Mouse (Mus musculus) kidney, embryonic 15.5 days (tissue): Measurements from ENCODE around the gene Bmp7. TPM values are rescaled to one million over a fixed set of nuclear protein-coding genes. Genes with fewer than 3 reads are reported as not detected.

Experiments used
- ATAC-seq: fragments of 200-750 bp; cut with Nextera tagmentation; replicated peaks from 2 replicates; pipeline ENCODE4 v1.8.0; 2017; ENCODE audit warnings: moderate TSS enrichment; ENCODE audit not compliant: low FRiP score
- H3K27ac ChIP-seq: fragments of 300-500 bp; sonication (generic); 2 replicates; pipeline ENCODE4 v1.5.1; 2015; ENCODE audit warnings: mild to moderate bottlenecking, inconsistent platforms
- H3K27me3 ChIP-seq: fragments of 300-500 bp; sonication (generic); 2 replicates; pipeline ENCODE4 v1.6.1; 2015; ENCODE audit warnings: inconsistent platforms
- H3K36me3 ChIP-seq: fragments of 300-500 bp; sonication (generic); 2 replicates; pipeline ENCODE4 v1.6.1; 2015; ENCODE audit warnings: inconsistent platforms
- H3K4me1 ChIP-seq: fragments of 300-500 bp; sonication (generic); 2 replicates; pipeline ENCODE4 v1.6.1; 2015; ENCODE audit warnings: inconsistent platforms
- H3K4me2 ChIP-seq: fragments of 300-500 bp; sonication (generic); 2 replicates; pipeline ENCODE4 v1.6.1; 2015; ENCODE audit warnings: moderate library complexity, mild to moderate bottlenecking, inconsistent platforms
- H3K4me3 ChIP-seq: fragments of 300-500 bp; sonication (generic); replicated peaks from 2 replicates; pipeline ENCODE4 v1.5.1; 2015; ENCODE audit warnings: mild to moderate bottlenecking, inconsistent platforms
- H3K9ac ChIP-seq: fragments of 300-500 bp; sonication (generic); 2 replicates; pipeline ENCODE4 v1.6.1; 2015; ENCODE audit warnings: mild to moderate bottlenecking, inconsistent platforms
- H3K9me3 ChIP-seq: fragments of 300-500 bp; sonication (generic); replicated peaks from 2 replicates; pipeline ENCODE4 v1.6.1; 2016; ENCODE audit warnings: inconsistent platforms
- WGBS: fragments of 180-500 bp; shearing (Covaris S2); methylation state at CpG from one replicate; pipeline ENCODE4 v1.1.7; 2015; ENCODE audit warnings: mixed read lengths; 5-methylcytosine and 5-hydroxymethylcytosine counted together
- polyA plus RNA-seq: library from polyadenylated mRNA; unstranded; fragments of >200 nt; fragmentation: Nextera tagmentation; extraction: Ambion mirVana; gene quantifications from 2 replicates; pipeline ENCODE4 v1.2.1, GENCODE M21; 2015

Gene Bmp7
- polyA plus RNA-seq = 43.0 and 46.3 TPM in 2 replicates

- Histone ChIP-seq H3K9me3 (no peaks in the 10 kb centered on the region), H3K27ac (peak within 1 kb of the TSS; percentile 97), H3K9ac (peak within 1 kb of the TSS; percentile 68), H3K4me1 (peaks cover 74% of the 10 kb centered on the region), H3K4me2 (peak within 1 kb of the TSS; percentile 94), H3K36me3 (no peaks in the 10 kb centered on the region), H3K27me3 (peaks cover 52% of the 10 kb centered on the region), H3K4me3 (peak within 1 kb of the TSS; percentile 64)
- 0% methylated on average over 72 of the region's 82 CpGs for WGBS
- ATAC-seq = peak; percentile 78
These were observed at the start of gene Bmp7 for GRCm38 (mm10) chr2:172940003-172940798. Bmp7 (minus strand) TSS chr2:172940321.

- ATAC-seq = 0 out of 2 replicates have a peak, but pooled peaks have one; percentile 22
- Histone ChIP-seq H3K27me3 (0 out of 2 replicates have a peak, but pooled peaks cover 4% of the 10 kb centered on the region), H3K27ac (no peak overlapping the region), H3K4me3 (no peak overlapping the region), H3K9me3 (peaks cover 3% of the 10 kb centered on the region), H3K4me1 (peaks cover 2% of the 10 kb centered on the region), H3K9ac (no peak overlapping the region), H3K36me3 (no peaks in the 10 kb centered on the region), H3K4me2 (no peak overlapping the region)
- 75% methylated on average over 9 of the region's 9 CpGs for WGBS
These were observed 42.8 kb upstream of the Bmp7 start for GRCm38 (mm10) chr2:172982776-172983561.

- ATAC-seq = no peak
- Histone ChIP-seq H3K27me3 (no peaks in the 10 kb centered on the region), H3K9me3 (peaks cover 3% of the 10 kb centered on the region), H3K9ac (no peak overlapping the region), H3K36me3 (no peaks in the 10 kb centered on the region), H3K27ac (no peak overlapping the region), H3K4me1 (peaks cover 18% of the 10 kb centered on the region), H3K4me3 (no peak overlapping the region), H3K4me2 (no peak overlapping the region)
- 95% methylated on average over 42 of the region's 43 CpGs for WGBS
These were observed 39.7 kb upstream of the Bmp7 start for GRCm38 (mm10) chr2:172979666-172980345.

DNA sequence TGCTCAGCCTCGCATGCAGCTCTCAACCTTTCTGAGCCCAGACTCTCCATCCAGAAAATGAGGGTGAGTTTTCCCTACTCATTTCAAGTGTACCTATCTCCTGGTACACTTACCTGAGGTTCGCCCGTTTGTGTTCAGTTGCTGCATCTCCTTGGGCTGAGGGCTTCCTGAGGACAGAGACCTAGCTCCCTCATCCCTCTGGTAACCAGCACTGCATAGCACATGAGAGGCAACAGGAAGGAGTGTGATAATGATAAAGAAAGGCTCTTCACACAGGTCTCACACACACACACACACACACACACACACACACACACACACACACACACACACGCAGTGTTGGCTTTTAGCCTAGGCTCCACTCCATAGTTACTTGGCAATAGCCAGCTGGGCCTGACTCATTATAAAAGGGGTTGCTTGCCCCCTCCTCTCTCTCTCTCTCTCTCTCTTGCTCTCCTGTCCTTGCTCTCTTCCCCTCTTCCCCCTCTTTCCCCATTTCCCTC, 38.1 kb upstream of the Bmp7 start:
- ATAC-seq = no peak
- WGBS = 68% methylated on average over 4 of the region's 4 CpGs
- Histone ChIP-seq H3K4me3 (no peak overlapping the region), H3K36me3 (no peaks in the 10 kb centered on the region), H3K4me2 (no peak overlapping the region), H3K27me3 (no peaks in the 10 kb centered on the region), H3K9me3 (peaks cover 3% of the 10 kb centered on the region), H3K9ac (no peak overlapping the region), H3K27ac (0 out of 2 replicates have a peak overlapping the region, but pooled peaks have one; percentile 65), H3K4me1 (peaks cover 30% of the 10 kb centered on the region)

DNA sequence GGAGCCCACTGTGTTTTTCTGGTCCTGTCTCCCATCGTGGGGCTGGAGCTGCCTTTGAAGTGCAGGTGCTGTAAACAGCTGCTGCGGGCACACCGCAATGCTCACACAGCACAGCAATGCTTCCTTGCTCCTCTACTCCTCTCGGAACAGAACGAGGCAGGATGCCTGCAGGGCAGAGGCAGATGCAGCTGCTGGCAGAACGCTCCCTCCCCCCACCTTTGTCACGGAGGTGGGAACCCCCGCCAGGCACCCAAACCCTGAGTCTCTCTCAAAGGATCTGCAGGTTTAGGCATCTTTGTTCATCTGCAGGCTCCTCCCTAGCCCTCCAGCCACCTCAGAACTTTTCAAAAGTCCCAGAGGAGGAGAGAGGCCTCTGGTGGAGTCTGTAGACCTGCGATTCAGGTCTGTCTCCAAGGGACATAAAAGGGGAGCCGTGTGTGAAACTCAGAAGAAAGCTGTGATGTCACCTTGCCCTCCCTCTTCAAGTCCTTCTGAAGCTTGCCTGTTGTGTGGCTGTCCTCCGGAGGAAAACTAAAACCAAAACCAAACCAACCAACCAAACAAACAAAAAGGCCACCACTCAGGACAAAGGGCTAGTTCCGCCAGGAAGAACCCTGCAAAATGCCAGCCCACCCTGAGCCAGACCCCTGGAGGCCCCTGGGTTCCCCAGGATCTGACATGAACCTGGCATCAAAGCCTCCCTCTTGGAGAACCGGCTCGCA, 37.4 kb upstream of the Bmp7 start, which contains the start of gene Spo11:
Spo11 (plus strand) TSS at position 292 of the 722 bp plus-strand sequence.
- no peak within 1 kb of the TSS for H3K4me3 ChIP-seq
- peak within 1 kb of the TSS; percentile 37 for H3K4me2 ChIP-seq
- peak within 1 kb of the TSS; percentile 65 for H3K27ac ChIP-seq
- no peaks in the 10 kb centered on the region for H3K36me3 ChIP-seq
- no peak for ATAC-seq
- peaks cover 3% of the 10 kb centered on the region for H3K9me3 ChIP-seq
- peaks cover 30% of the 10 kb centered on the region for H3K4me1 ChIP-seq
- WGBS = 19% methylated on average over 14 of the region's 14 CpGs
- H3K27me3 ChIP-seq = no peaks in the 10 kb centered on the region
- no peak within 1 kb of the TSS for H3K9ac ChIP-seq

DNA sequence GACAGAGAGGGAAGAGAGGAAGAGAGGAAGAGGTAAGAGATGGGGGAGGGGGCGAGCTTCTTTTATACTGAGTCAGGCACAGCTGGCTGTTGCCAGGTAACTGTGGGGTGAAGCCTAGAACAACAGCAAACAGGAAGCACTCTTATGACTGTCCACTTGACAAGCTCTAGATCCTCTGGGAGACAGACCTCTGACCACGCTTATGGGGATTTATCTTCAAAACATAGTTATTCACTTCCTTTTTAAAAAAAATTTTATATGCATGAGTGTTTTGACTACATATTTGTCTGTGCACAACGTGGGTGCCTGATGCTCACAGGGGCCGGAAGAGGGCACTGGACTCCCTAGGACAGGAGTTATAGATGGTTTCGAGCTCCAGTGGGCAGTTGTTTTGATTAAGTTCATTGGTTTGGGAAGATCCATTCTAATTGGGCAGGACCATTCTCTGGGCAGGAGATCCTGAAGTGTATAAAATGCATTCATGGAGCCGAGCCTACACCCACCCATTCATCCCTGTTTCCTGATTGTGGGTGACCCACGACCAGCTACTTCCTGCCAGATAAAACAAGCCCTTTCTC, 36.6 kb upstream of the Bmp7 start:
- Histone ChIP-seq H3K9ac (no peak overlapping the region), H3K27ac (peak overlapping the region; percentile 65; the same call in 1 of the 2 replicates)
- ATAC-seq = no peak

DNA sequence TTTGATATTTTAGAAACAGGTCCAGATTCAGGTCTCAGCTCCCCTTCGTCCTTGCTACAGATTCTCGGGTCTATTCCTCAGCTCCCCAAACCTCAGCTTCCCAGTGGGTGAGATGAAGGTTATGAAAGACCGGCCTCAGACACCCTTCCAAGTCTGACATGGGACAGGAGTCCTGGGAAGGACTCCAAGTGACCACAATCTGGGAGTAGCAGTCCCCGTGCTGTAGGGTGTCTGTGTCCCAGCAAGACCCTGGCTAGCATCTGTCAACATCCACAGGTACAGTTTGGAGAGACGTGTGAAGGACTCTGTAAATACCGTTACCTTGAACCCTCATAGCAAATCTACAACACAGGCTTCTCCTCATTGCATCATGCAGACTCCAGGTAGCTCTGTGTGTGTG, 35.0 kb upstream of the Bmp7 start:
- H3K4me2 ChIP-seq = no peak overlapping the region
- H3K27me3 ChIP-seq = no peaks in the 10 kb centered on the region
- peaks cover 3% of the 10 kb centered on the region for H3K9me3 ChIP-seq
- WGBS = 83% methylated on average over 6 of the region's 6 CpGs
- H3K9ac ChIP-seq = no peak overlapping the region
- no peak for ATAC-seq
- H3K36me3 ChIP-seq = no peaks in the 10 kb centered on the region
- H3K4me1 ChIP-seq = peaks cover 30% of the 10 kb centered on the region
- no peak overlapping the region for H3K27ac ChIP-seq
- H3K4me3 ChIP-seq = no peak overlapping the region

More for the DNA sequence above, 36.6 kb upstream of the Bmp7 start:
- peak overlapping the region; percentile 37 for H3K4me2 ChIP-seq
- no peak overlapping the region for H3K4me3 ChIP-seq
- H3K27me3 ChIP-seq = no peaks in the 10 kb centered on the region
- H3K36me3 ChIP-seq = no peaks in the 10 kb centered on the region
- peaks cover 30% of the 10 kb centered on the region for H3K4me1 ChIP-seq
- 16% methylated on average over 7 of the region's 7 CpGs for WGBS
- peaks cover 3% of the 10 kb centered on the region for H3K9me3 ChIP-seq

DNA sequence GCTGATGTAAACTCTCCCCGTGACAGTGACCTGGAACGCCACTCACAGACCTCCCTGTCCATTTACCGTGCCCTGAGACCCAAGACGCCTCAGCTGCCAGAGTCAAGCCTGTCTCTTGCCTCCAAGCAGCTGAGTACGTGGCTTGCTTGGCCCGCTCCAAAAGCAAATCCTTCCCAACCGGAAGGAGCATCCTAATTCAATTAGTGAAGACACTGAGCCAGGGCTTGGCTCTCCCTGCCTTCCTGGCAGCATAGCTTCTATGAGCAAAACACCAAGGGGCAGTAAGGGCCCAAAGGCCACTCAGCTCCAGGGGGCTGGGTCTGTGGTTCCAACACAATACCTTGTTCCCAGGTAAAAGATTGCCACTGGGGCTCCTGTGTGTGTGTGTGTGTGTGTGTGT, 34.6 kb upstream of the Bmp7 start:
- H3K4me2 ChIP-seq = no peak overlapping the region
- no peak overlapping the region for H3K9ac ChIP-seq
- 32% methylated on average over 7 of the region's 7 CpGs for WGBS
- H3K9me3 ChIP-seq = peaks cover under 1% of the 10 kb centered on the region
- no peak overlapping the region for H3K27ac ChIP-seq
- no peak overlapping the region for H3K4me3 ChIP-seq
- ATAC-seq = no peak
- H3K4me1 ChIP-seq = peaks cover 30% of the 10 kb centered on the region
- H3K27me3 ChIP-seq = no peaks in the 10 kb centered on the region
- H3K36me3 ChIP-seq = no peaks in the 10 kb centered on the region

GRCm38 (mm10) chr2:172973806-172974565, 33.9 kb upstream of the Bmp7 start:
- 19% methylated on average over 7 of the region's 7 CpGs for WGBS
- H3K4me3 ChIP-seq = no peak overlapping the region
- H3K27me3 ChIP-seq = no peaks in the 10 kb centered on the region
- H3K4me1 ChIP-seq = peaks cover 30% of the 10 kb centered on the region
- 0 out of 2 replicates have a peak, but pooled peaks have one; percentile 17 for ATAC-seq
- H3K9ac ChIP-seq = no peak overlapping the region
- H3K9me3 ChIP-seq = no peaks in the 10 kb centered on the region
- H3K27ac ChIP-seq = no peak overlapping the region
- no peaks in the 10 kb centered on the region for H3K36me3 ChIP-seq
- H3K4me2 ChIP-seq = no peak overlapping the region

- WGBS = 84% methylated on average over 2 of the region's 2 CpGs
- no peak for ATAC-seq
- Histone ChIP-seq H3K27me3 (no peaks in the 10 kb centered on the region), H3K36me3 (no peaks in the 10 kb centered on the region), H3K27ac (no peak overlapping the region), H3K4me1 (peaks cover 17% of the 10 kb centered on the region), H3K4me3 (no peak overlapping the region), H3K9me3 (no peaks in the 10 kb centered on the region), H3K9ac (no peak overlapping the region), H3K4me2 (no peak overlapping the region)
These were observed 31.7 kb upstream of the Bmp7 start for GRCm38 (mm10) chr2:172971865-172972264.
